Mouse (Mus musculus) hematopoietic multipotent progenitor cell, adult 10-12 weeks (in vitro differentiated cells): ENCODE data around the gene Mdfic. TPM values are rescaled to one million over a fixed set of nuclear protein-coding genes. Genes with fewer than 3 reads are reported as not detected.

Experiments used
- polyA plus RNA-seq: library from polyadenylated mRNA; stranded (reverse); fragments of >175 nt; gene quantifications from 2 replicates; pipeline ENCODE4 v1.2.3, GENCODE M21; 2012; ENCODE audit warnings: low replicate concordance

Gene Mdfic
- 7.5 and 13.7 TPM in 2 replicates for polyA plus RNA-seq

GRCm38 (mm10) chr6:15720461-15720817, at the start of gene Mdfic:
TSS of gene Mdfic (plus strand) at chr6:15720661.

